Comparison of ENCODE assay signal across 8 mouse cellular contexts in genomic region chr7:68748361-68748760, GRCm38 (mm10). TPM values are rescaled to one million over a fixed set of nuclear protein-coding genes. Genes with fewer than 3 reads are reported as not detected.
DNase-seq lines count a peak whose midpoint lies in the region; ATAC-seq lines count a peak whose summit lies in the region.

No protein-coding gene starts in this region.

- no peaks in the 10 kb centered on the region for H3K9me3 ChIP-seq in embryonic facial prominence, embryonic 11.5 days (replicated peaks; ENCODE audit: control insufficient read depth, low read length)
- H3K9me3 ChIP-seq in heart, embryonic 16.5 days (replicated peaks; ENCODE audit: control insufficient read depth, low read length): no peaks in the 10 kb centered on the region
- H3K9me3 ChIP-seq in liver, embryonic 13.5 days (replicated peaks): no peaks in the 10 kb centered on the region
- H3K9me3 ChIP-seq in neural tube, embryonic 13.5 days: no peaks in the 10 kb centered on the region

- peak overlapping the region; percentile 92 for H3K4me2 ChIP-seq in embryonic facial prominence, embryonic 11.5 days (ENCODE audit: low read depth, low read length)
- peak overlapping the region; percentile 96 for H3K4me2 ChIP-seq in heart, embryonic 16.5 days (ENCODE audit: low read depth, low read length)
- H3K4me2 ChIP-seq in liver, embryonic 13.5 days: peak overlapping the region; percentile 88
- H3K4me2 ChIP-seq in neural tube, embryonic 13.5 days: peak overlapping the region; percentile 69

- peak; percentile 95 for DNase-seq in heart, adult 11 months
- DNase-seq in heart, postnatal 25 days (ENCODE audit: low spot score): no peak
- DNase-seq in embryonic facial prominence, embryonic 11.5 days (ENCODE audit: low spot score): peak; percentile 52
- peak; percentile 66 for DNase-seq in kidney, postnatal 14 days
- DNase-seq in liver, embryonic 13.5 days: peak; percentile 0
- no peak for DNase-seq in B cell, adult 2 months

- ATAC-seq in embryonic facial prominence, embryonic 11.5 days (replicated peaks; ENCODE audit: insufficient number of reproducible peaks, low FRiP score, low TSS enrichment, low read depth): no peak
- ATAC-seq in heart, embryonic 16.5 days (replicated peaks; ENCODE audit: extremely low read depth, insufficient read depth, low FRiP score): no peak
- ATAC-seq in liver, embryonic 13.5 days (ENCODE audit: low read depth): no peak
- no peak for ATAC-seq in neural tube, embryonic 13.5 days (ENCODE audit: low read depth)

- no peaks in the 10 kb centered on the region for H3K4me1 ChIP-seq in embryonic facial prominence, embryonic 11.5 days (ENCODE audit: control insufficient read depth, insufficient read depth, low read length)
- H3K4me1 ChIP-seq in heart, embryonic 16.5 days (ENCODE audit: control insufficient read depth, insufficient read depth, low read length): peaks cover 26% of the 10 kb centered on the region
- peaks cover 22% of the 10 kb centered on the region for H3K4me1 ChIP-seq in liver, embryonic 13.5 days (replicated peaks)
- H3K4me1 ChIP-seq in neural tube, embryonic 13.5 days (replicated peaks): peaks cover 41% of the 10 kb centered on the region

- no peaks in the 10 kb centered on the region for H3K36me3 ChIP-seq in embryonic facial prominence, embryonic 11.5 days (replicated peaks; ENCODE audit: control insufficient read depth, insufficient read depth, low read depth, low read length)
- peaks cover 10% of the 10 kb centered on the region for H3K36me3 ChIP-seq in heart, embryonic 16.5 days (ENCODE audit: control insufficient read depth, insufficient read depth)
- H3K36me3 ChIP-seq in liver, embryonic 13.5 days: peaks cover 6% of the 10 kb centered on the region; the same call in 1 of the 2 replicates
- H3K36me3 ChIP-seq in neural tube, embryonic 13.5 days: peaks cover 13% of the 10 kb centered on the region

- intact Hi-C loops in heart, postnatal 25 days (cut with DNase I): no loop called here

- WGBS in embryonic facial prominence, embryonic 11.5 days: 19% methylated on average over 8 of the region's 8 CpGs
- WGBS in heart, embryonic 16.5 days: 19% methylated on average over 8 of the region's 8 CpGs
- WGBS in liver, embryonic 13.5 days (ENCODE audit: insufficient replicate concordance): 12% methylated on average over 8 of the region's 8 CpGs
- WGBS in neural tube, embryonic 13.5 days: 19% methylated on average over 8 of the region's 8 CpGs

- H3K9ac ChIP-seq in embryonic facial prominence, embryonic 11.5 days (replicated peaks; ENCODE audit: low read length): peak overlapping the region; percentile 77
- H3K9ac ChIP-seq in heart, embryonic 16.5 days (ENCODE audit: low read length): peak overlapping the region; percentile 91
- peak overlapping the region; percentile 69 for H3K9ac ChIP-seq in liver, embryonic 13.5 days
- peak overlapping the region; percentile 94 for H3K9ac ChIP-seq in neural tube, embryonic 13.5 days

- no peaks in the 10 kb centered on the region for H3K27me3 ChIP-seq in embryonic facial prominence, embryonic 11.5 days (ENCODE audit: control insufficient read depth, insufficient read depth, low read length)
- no peaks in the 10 kb centered on the region for H3K27me3 ChIP-seq in heart, embryonic 16.5 days (ENCODE audit: control insufficient read depth, insufficient read depth, low read length)
- no peaks in the 10 kb centered on the region for H3K27me3 ChIP-seq in liver, embryonic 13.5 days
- no peaks in the 10 kb centered on the region for H3K27me3 ChIP-seq in neural tube, embryonic 13.5 days

- H3K27ac ChIP-seq in embryonic facial prominence, embryonic 11.5 days (replicated peaks; ENCODE audit: low read depth, low read length): no peak overlapping the region
- peak overlapping the region; percentile 78 for H3K27ac ChIP-seq in heart, embryonic 16.5 days (ENCODE audit: low read length)
- H3K27ac ChIP-seq in liver, embryonic 13.5 days: 0 out of 2 replicates have a peak overlapping the region, but pooled peaks have one; percentile 34
- peak overlapping the region; percentile 84 for H3K27ac ChIP-seq in neural tube, embryonic 13.5 days (replicated peaks)

- peak overlapping the region; percentile 77 for H3K4me3 ChIP-seq in embryonic facial prominence, embryonic 11.5 days (ENCODE audit: low read depth, low read length)
- peak overlapping the region; percentile 86 for H3K4me3 ChIP-seq in heart, embryonic 16.5 days (ENCODE audit: low read length)
- H3K4me3 ChIP-seq in liver, embryonic 13.5 days (replicated peaks): peak overlapping the region; percentile 67
- H3K4me3 ChIP-seq in neural tube, embryonic 13.5 days: peak overlapping the region; percentile 92

RNA-seq across cellular contexts. Expression of gene Arrdc4, which starts 0.7 kb away (rescaled TPM):
- 1 to 10 TPM; 8.7 to 10.0 TPM for total RNA-seq in heart, postnatal 25 days (2021)
- polyA plus RNA-seq in embryonic facial prominence, embryonic 11.5 days (2014; fragmentation: Nextera tagmentation; extraction: Ambion mirVana): 20.8 and 21.1 TPM in 2 replicates
- 13.6 TPM in 2 replicates for polyA plus RNA-seq in heart, embryonic 16.5 days (2015; fragmentation: Nextera tagmentation; extraction: Ambion mirVana)
- 3.5 and 3.7 TPM in 2 replicates for polyA plus RNA-seq in liver, embryonic 13.5 days (2015; fragmentation: Nextera tagmentation; extraction: Ambion mirVana)
- polyA plus RNA-seq in neural tube, embryonic 13.5 days (2015; fragmentation: Nextera tagmentation; extraction: Ambion mirVana): 28.1 and 29.6 TPM in 2 replicates

Comparison
In these comparisons a context has a peak if more than half of its experiments do, and no peak if none do; other contexts are left out.
1. DNase-seq: peak in heart, adult 11 months (single experiment), embryonic facial prominence, embryonic 11.5 days (single experiment), kidney, postnatal 14 days (single experiment) and liver, embryonic 13.5 days (single experiment); none in heart, postnatal 25 days (single experiment) and B cell, adult 2 months (0 of 2).
2. Peak in every context shown above with its lines, with median percentiles within 50 percentile points of each other: H3K4me2 ChIP-seq, H3K4me3 ChIP-seq and H3K9ac ChIP-seq.